Mouse (Mus musculus) frontal cortex, postnatal 36 days (tissue): ENCODE measurements around the gene Rundc3a.

Experiments
- DNase-seq, 2 experiments: peaks; one replicate each; pipeline ENCODE4 v3.0.0; 2022; ENCODE audit warnings: low spot score in 2 of 2

The Rundc3a gene

DNA sequence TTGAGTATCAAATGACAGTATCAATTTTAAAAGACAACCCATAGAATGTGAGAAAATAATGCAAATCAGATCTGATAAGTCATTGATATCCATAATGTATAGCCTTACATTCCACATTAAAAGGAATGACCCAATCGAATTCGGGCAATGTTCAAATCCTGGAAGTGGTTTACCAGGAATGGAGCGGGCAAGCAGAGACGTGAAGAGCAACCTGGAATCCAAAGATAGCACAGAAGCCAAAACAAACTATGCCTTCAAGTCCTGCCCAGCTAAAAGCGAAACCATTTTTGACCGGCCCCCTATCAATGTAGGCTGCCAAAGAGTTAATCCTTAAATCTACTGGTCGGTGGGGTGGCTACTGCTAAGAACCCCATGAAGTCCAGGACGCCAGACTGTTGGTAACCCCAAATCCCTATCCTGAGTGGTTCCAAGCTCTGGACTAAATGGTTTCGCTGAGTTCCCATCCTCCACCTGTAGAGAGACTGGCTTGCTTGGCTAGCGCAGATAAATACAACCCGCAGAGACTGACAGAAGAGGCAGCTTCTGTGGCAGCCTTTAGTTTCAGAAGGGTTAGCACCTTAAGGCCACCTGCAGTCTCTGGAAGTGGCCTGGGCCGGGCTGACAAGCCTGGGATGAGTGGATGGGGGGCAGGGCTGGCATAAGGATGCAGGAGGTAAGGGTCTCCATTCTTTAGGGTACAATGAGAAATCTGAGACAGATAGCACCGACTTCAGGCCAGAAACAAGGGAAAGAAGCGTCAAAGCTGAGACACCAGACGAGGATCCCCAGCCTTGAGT, 564 bp upstream of the Rundc3a start:
- DNase-seq = no peak

DNA sequence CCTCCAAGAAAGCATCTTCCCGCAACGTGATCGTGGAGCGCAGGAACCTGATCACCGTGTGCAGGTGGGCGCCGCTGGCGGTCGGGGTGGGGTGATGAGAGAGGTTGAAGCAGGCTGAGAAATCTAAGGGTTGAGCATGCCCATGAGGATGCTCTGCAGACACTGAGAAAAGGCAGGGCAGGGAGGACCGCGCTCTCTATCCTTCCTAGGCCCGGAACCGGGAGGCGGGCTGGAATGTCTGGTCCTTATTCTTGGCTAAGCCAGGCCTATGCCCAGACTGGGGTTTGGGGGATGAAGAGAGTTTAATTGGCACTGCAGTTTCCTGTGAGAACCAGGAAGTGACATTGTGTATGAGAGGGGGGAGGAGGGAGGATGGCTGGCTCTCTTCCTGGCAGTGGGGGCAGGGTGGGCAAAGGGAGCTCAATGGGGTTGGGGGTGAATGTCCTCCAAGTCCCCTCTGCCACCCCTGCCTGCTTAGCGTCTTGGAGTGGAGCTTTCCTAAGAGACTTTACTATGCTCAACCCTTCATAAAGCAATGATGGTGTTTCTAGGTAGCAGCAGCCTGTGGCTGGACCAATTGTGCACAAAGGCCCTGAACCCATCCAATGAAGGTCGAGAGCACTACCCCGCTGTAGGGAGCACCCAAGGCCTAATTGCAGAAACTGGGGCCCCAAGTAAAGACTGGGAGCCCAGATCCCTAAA, 667 bp downstream of the Rundc3a start:
- peak; percentile 58 for DNase-seq

DNA sequence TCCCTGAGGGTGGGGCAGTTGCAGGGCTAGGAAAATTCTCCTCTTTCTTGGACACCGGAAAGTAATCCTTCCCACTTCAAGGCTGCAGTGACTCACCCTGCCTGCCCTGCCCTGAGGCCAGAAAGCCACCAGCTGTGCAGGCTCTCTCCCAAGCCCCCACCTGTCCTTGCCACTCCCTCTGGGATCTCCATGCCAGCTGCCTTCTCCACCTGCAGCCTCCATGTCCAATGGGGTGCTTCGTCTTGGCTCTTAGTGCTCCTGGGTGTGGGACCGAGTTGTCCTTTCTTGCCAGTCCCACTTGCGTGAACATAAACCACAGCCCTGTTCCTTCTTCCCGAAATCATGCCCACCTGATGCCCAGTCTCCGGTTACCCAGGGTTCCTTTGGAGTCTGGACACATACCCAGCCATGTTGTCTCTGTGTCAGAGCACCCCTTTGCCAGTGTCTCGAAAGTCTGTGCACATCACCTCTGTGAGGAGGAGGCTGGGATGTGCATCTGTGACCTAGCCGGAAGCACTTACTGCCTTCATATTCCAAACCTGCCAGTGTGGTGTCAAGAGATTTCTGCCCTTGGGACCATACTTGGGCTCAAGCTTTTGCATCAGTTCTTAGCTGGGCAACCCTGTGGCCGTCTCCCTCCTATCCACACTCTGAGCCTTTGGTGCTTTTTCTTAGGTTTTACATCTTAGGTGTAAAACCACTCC, 1.4 kb downstream of the Rundc3a start:
- no peak for DNase-seq

DNA sequence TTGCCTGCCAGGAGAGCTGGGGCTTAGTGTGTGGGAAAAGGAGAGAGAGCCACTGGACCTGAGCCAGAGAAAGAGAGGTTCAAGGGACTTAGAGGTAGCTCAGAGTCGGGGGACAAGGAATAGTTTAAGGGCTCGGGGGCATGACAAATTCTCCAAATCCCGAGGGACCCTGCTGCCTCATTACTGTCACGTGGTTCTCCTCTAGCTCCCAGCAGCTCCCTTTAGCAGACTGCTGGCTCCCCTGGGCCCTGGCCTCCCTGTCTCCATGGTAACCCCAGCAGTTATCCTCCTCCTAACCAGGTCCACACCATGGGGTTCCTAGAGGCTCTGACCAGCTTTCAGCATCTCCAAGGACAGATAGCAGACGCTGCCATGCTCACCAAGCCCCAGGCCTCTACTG, 2.0 kb downstream of the Rundc3a start:
- DNase-seq = no peak

DNA sequence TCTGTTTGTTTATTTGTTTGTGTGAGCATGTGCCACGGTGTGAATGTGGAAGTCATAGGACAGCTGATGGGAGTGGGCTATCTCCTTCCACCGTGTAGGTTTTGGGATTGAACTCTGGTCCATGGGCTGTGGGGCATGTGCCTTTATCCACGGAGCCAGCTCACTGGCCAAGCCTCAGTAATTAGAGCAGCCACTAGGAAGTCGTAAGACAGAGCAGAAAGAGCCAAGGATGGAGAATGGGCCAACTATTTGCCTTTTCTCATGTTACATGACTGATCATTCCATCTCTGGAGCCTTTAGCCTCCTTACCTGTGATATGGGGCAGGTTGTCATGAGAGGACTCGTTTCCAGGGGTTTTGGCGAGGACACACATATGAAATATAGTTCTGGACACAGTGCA, 3.1 kb downstream of the Rundc3a start:
- no peak for DNase-seq

DNA sequence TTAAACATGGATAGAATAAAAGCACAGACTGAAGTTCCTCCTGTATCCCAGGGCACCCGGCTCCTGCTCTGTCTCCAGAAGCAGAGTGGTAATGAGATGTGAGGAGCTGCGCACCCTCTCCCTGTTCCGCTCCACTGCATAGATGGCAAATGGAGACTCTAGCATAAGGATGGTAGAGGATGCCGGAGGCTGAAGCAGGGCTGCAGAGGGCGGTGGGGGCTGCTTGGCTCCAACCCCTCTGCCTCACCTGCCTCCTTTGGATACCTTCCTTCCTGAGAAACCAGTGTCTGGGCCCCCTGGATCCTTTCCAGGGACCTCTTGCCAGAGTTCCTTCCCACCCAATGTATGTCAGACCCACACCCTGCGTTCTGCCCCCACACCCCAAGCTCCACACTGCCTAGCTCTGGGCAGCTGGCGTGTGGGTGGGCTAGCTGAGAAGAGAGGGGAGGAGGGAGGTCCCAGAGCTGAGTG, 3.5 kb downstream of the Rundc3a start:
- peak; percentile 63 to 65 for DNase-seq

DNA sequence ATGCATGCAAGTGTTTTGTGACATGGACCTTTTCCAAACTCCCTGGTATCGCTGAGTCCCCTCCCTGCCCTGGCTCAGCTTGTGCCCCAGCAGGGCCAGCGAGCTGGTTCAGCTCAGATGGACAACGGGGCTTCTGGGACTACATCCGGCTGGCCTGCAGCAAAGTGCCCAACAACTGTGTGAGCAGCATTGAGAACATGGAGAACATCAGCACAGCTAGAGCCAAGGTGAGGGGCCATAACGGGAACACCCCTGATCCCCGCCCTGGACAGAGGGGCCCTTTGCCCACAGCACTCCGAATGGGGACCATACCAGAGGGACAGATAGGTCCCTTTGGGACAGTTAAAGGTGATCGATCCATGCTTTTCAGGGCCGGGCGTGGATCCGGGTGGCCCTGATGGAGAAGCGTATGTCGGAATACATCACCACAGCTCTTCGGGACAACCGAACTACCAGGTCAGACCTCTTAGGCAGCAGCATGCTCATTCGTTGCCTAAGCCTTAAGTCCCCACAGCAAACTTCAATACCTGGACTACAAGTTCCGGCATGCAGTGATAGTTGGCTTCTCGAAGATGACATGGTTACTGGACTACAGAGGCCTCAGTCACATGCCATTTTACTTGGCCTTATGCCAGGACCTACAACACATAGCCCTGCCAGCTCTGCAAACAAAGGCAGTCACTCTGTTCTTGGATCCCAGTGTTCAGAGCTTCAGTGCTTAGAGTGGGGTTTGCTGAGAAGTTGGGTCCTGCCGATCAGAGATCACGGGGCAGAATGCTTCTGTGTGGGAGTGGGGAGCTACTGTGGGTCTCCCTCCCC, 5.0 kb downstream of the Rundc3a start:
- peak in 1 of 2 experiments; percentile 58 for DNase-seq

DNA sequence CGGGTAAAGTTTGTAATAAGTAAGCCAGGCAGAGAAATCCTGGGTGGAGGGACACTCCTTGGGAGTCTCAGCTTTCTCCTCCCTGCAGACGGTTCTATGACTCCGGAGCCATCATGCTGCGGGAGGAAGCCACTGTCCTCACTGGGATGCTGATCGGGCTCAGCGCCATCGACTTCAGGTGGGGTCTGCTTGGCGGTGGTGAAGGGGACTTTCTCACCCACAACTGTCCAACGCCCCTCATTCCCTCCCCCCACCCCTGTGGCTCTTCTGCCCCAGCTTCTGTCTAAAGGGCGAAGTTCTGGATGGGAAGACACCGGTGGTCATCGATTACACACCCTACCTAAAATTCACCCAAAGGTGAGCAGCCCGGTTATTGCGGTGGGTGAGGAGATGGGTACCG, 5.9 kb downstream of the Rundc3a start:
- no peak for DNase-seq

DNA sequence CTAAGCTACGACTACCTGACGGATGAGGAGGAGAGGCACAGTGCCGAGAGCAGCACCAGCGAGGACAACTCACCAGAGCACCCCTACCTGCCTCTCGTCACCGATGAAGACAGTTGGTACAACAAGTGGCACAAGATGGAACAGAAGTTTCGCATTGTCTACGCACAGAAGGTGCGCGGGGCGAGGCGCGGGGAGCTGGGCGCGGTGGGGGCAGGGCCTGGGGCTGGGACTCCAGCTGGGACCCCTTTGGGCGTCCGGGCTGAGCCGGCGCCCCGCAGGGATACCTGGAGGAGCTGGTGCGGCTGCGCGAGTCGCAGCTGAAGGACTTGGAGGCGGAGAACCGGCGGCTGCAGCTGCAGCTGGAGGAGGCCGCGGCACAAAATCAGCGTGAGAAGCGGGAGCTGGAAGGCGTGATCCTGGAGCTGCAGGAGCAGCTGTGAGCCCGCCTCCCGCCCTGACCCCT, 6.4 kb downstream of the Rundc3a start:
- DNase-seq = no peak

DNA sequence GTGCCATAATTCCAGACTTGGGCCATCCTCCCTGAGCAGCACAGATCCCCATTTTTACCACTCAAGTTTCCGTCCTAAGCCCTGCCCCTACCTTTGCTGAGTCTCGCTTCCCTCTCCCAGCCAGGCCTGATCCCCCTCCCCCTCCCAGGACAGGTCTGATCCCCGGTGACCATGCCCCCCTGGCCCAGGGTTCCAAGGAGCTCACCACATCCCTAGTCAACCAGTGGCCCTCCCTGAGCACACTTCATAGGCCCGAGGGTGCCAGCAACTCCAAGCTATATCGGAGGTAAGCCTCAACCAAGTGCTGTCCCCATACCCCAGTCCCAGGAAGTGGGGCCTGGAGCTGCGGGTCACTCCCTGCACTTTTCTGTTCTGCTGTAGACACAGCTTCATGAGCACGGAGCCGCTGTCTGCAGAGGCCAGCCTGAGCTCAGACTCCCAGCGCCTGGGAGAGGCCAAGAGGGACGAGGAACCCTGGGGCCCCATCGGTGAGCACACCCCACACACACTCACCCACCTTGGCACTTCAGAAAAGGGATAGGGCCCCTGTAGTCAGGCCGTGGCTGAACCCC, 7.4 kb downstream of the Rundc3a start:
- no peak for DNase-seq

DNA sequence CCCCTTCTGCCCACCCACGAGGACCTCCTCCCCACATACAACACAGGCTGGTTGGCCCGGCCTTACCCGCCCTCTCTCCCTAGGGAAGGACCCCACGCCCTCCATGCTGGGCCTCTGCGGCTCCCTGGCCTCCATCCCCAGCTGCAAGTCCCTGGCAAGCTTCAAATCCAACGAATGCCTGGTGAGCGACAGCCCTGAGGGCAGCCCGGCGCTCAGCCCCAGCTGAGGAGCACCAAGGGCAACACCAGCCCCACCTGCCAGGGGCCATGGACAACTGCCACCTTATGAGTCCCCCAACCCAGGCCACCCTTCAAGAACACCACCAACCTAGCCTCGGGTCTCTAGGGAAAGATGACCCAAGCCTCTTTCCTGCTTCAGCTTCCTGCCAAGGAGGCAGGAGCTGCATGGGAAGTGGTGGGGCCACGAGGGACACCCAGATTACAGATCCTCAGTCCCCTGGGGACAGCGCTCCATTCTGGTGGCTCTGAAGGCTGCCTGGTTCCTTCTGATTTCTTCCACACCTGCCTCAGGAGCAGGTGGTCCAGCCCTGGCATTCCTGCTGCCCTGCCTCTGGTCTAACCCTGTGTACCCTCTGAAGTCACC, 8.8 kb downstream of the Rundc3a start:
- no peak for DNase-seq

DNA sequence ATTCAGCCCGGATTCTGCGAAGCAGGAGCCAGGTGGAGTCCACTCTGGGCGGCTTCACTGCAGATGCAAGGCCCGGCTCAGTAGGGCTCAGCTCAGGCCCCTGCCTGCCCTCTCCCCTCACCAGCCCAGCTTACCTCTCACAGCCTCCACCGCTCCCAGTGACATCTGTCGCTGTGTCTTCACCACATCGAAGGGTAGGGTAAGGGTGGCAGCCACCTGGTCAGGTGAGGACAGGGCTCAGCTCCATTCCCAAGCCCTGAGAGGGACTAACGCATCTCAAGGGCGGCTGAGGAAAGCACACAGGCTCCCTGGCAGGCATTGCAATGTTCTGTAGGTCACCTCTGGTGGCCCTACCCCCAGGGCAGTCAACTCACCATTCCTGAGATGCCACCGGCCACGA, 10.5 kb downstream of the Rundc3a start:
- no peak for DNase-seq

DNA sequence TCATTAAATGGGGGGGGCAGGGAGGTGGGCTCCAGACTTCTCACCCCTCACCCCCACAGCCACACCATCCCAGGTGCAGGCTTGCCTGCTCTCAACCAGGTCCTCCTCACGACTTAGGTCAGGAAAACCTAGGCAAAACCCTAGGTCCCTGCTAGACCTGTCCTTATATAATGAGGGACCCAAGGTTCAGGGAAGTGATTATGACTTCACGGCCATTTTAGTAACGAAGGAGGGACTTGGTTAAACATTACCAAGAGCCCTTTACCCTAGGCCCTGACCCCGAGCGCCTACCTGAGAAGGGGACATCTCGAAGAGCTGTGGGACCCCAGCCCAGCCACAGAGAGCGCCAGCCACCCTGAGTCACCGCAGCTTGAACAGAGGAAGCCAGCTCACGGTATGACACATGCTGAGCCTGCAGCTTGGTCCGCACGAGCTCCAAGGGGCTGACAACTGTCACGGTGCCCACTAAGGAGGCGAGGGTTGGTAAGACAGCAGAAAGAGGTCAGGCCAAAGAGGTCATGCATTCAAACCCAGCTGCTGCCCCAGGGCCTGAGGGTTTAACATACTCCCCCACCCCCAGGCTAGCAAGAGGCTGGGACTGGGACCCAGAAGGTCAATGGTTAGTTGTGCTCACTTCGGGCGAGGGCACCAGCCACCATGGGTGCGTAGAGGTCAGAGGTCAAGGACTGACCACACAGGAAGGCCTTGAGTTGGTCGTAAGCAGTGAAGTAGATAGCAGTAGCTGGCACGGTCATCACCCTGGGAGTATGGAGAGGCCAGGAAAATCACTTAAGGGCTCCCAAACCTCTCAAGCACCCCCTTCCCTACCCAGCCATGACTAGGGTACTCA, 11.2 kb downstream of the Rundc3a start:
- no peak for DNase-seq

DNA sequence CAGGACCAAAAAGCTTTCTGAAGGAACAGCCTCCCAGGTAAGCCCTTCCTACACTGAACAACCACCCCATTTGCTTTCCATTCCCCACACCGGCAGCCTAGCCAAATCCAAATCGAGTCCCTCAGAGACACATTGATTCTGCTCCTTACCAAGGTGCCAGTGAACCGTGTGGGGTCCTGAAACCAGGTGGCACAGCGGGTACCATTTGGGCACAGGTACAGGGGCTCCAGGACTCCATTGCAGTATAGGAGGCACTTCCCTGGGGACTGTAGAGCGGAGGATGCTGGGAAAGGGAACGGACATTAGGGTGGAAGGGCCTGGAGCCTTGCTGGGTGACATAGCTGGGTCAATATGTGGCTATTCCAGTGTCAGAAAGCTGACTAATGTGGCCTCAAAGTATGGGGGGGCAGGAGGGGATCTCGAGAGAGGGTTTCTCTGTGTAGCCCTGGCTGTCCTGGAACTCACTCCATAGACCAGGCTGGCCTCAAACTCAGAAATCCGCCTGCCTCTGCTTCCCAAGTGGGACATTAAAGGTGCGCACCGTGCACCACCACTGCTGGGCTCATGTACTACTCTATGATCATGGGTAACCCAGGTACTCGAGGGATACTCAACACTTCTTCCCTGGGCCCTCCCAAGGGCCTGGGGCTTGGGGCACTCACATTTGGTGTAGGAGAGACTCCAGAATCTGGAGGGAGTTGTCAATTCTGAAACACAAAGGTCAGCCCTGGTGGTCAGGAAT, 12.5 kb downstream of the Rundc3a start:
- no peak for DNase-seq

DNA sequence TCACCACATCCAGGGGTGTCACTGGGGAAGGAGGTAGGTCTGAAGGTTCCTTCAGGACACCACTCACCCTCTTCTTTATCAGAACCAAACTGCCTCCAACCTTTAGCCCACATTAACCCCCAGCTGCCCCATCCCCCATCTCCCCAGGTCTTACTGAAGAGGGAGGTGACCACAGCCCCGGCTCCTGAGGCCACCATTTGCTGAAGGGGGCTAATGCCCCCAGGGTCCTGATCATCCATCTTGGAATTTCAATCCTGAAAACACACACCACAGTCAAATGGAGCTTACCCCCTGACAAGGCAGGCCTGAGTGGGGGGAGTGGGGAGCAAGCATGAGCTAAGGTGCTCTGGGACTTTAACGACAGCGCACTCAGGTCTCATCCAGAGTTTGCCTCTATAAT, 13.2 kb downstream of the Rundc3a start:
- DNase-seq = no peak

DNA sequence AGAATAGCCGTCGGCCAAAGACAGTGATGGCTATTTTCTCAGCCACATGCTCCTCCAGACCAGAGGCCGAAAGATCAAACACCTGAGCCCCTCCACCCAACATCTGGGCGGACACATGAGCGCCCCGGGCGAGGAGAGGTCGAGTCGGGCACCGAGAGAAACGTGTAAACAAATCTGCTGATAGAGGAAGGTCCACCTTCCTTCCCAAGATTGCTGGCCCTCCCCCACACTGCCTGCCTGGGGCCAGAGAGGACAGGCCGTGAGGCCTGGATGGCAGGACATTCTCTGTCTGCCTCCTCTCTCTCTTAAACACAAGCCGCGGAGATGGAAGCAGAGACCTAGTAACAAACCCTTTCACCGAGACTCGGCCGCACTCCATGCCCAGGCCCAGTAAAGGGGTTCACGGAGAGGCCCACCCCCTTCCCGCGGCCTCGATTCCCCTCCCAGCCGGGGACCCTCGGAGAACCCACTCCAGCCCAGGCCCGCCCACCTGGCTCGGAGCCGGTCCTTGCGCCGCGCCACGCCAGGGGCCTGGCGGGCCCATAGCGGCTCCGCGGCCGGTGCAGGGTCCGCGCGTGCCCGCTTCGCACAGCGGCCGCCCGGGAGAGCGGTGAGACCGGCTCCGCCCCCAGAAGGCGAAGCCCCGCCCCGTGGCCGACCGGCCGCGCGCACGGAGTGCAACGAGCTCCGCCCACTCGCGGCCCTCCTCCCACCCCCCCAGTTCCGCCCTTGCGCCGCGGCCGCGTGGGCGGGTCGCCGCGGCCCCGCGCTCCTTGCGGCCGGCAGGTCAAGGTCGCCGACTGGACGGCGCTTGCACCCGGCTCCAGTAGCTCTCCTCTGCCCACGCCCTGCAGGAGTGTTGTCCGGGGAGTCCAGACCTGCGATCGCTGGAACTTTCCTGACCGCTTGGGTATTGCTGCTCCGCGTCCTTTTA, 14.0 kb downstream of the Rundc3a start:
- DNase-seq = peak; percentile 84 to 87

DNA sequence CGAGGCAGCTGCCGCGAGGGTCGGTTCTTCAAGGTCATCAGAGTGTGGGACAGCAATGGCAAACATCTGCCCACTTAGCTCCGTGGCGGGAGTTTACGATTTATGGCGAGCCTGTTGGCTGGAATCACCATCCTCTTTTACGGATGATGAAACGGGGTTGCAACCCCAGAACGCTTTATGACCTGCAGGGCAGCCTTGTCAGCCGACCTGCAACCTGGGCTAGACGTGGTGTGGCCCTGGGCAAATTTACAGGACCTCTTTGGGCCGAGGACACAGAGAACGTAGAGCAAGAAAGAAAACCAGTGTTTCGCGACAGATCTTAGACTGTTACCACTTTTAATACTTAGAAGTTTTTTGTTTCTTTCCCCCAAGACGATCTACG, 14.6 kb downstream of the Rundc3a start, which contains the start of gene Slc25a39:
TSS of gene Slc25a39 (minus strand) at position 113 of the 382 bp plus-strand sequence.
- no peak for DNase-seq

DNA sequence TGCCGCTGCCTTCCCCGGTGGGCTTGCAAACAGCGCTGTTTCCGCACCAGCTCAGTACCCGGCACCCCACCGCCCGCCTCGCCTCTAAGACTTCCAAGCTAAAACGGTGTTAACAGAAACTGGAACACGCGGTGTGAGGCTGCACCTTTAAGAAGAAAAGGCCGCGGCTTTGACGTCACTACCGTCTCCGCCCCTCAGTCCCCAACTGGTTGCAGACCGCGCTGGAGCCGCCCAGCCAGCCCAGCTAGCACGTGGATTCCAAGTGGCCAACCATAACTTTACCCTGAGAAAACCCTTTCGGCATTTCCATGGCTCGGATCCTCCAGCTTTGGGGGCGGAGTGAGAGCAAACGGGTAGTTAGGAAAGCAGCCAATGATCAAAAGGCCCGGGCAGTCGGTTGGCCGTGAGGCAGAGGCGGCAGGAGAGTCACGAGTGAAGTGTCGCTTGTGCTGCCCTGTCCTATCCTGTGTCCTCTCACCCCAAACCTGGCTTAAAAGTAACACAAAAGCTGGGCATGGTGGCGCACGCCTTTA, 15.2 kb downstream of the Rundc3a start:
- DNase-seq = peak; percentile 96 to 98
